Mouse (Mus musculus) E14TG2a.4 (cell line): Measurements from ENCODE around the gene Clcn3.

ENCODE experiments used
- CTCF ChIP-seq: conservative IDR thresholded peaks from 2 replicates; pipeline ENCODE4 v1.5.1; 2014; ENCODE audit warnings: low read length
- NANOG ChIP-seq: IDR thresholded peaks from 2 replicates; pipeline ENCODE4 v1.6.1; 2014; ENCODE audit warnings: borderline replicate concordance, low read length, mixed read lengths
- POU5F1 ChIP-seq: IDR thresholded peaks from 2 replicates; pipeline ENCODE4 v1.6.1; 2014; ENCODE audit warnings: low read length, borderline replicate concordance

- TF ChIP-seq CTCF (no peak), POU5F1 (no peak), NANOG (no peak)
These were observed 93.8 kb downstream of the Clcn3 start for GRCm38 (mm10) chr8:60889131-60889842.
